Mouse (Mus musculus): ENCODE measurements around the gene Smim22.

Smim22 gene

DNA sequence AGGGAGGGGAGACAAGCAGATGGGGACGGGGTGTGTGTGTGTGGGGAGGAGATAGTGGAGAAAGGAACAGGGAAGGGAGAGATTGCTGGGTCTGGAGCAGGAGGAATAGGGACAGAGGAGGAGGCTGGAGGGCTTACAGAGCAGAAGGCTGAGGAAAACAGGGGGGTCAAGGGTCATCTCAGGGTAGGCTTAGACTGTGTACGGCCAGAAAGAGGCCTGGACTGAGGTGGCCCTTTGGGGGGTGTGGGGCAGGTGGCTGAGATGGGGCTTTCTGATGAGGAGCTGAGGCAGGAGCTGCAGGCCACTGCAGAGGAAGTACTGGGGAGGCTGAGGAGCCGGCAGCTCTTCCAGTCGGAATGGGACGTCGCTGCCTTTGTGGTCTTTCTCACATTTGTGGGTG, 404 bp downstream of the Smim22 start:
- no peak for DNase-seq (ENCODE audit: inconsistent age in 2 of 2, low spot score in 1 of 2)

DNA sequence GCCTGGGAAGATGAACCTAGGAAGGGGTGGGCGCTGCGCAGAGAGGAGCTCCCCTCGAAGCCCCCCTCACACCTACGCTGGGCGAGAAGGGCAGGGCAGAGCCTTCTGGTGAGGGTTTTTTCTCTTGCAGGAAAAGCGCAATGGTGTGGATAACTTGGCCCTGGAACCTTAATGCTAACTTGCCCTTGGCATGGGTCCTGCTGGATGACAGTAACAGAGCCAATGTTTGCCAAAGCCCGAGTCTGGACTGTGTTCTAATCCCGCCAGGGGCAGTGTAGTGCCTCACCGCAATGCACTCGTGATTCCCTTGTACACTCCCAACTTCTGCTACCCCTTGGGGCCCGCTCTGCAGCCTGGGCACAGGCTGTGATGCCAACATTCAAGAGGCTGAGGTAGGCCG, 988 bp downstream of the Smim22 start:
- no peak for DNase-seq (ENCODE audit: inconsistent age in 2 of 2, low spot score in 1 of 2)

DNA sequence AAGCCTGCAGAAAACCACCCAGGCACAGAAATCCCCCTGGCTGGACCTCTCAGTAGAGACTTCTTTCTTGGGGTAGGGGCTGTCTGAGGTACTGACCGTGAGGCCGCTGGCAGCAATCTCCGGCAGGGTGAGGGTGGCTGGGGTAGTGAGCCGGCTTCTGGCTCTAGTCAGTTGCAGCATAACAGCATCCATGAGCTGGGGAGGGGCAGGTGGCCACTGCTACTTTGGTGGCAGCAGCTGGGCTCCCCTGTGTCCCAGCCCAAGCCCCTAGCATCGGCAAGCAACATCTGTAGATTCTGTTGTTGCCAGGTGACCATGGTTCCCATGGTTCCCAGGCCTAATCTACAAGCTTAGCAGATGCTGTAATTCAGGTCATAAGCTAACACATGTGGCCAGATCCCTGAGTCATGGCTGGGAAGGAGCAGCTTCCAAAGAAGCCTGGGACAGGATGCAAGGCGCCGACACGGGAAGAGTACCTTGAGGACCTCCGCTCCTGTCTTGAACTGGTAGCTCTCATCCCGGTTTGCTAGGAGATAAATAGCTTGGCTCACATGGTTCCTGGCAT, 3.4 kb downstream of the Smim22 start:
- DNase-seq (ENCODE audit: inconsistent age in 2 of 2, low spot score in 1 of 2) = no peak

DNA sequence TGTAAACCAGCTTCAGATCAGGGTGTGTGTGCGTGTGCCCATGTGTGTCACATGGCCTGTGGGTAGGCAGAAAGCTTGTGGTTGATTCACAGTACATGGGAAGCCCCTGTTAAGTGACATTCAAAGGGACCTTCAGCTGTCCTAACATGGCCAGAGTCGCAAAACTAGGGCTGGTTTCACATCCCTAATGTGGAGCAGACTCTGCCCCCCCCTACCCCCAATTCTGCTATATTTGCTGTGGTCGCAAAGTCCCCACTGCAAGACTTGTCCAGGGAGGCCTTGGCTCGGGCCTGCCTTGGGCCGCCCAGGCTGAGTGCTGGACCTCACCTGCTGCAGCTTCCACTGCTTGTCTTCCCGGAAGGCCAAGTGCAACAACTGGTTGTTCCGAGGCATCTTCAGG, 4.2 kb downstream of the Smim22 start:
- no peak for DNase-seq (ENCODE audit: inconsistent age in 2 of 2, low spot score in 1 of 2)

DNA sequence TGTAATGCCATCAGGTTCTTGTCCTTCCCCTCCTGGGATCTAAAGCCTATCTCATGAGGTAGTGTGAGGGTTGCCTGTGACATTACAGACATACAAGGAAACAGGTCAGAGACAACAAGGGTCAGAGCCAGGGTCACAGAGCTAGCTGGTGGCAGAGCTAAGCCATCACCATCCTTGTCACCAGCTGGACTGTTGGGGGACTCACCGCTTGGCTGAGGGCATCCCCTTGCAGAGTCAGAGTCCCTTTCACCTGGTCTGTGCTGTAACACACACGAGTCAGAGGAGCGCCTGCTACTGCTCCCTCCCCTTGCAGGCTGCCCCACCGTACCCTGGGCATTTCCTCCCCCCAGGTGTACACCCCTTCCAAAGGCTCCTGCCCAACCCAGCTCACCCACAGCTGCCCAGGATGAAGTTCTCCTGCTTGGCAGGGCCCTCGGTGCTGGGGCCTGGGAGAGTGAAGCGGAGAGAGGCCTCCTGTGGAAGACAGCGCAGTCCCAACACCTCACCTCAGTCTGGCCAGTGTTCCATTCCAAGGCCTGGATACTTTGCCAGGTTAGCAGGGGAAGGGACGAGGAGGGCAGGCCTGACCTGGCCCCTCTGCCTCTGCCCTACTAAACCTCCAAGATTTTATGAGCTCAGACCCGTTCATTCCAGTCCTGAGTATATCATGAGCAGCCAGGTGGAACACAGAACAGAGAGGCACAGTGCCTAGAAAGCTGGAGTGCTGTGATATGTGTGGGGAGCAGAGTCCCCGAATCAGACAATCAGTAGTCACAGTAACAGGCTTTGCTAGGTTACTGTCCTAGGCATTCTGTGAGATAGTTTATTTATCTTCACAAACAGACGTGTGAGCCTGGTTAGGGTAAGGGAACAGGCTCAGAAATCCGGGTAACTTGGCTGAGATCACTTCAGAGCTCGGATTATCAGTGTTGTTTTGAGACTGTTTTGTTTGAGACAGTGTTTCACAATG, 5.2 kb downstream of the Smim22 start:
- DNase-seq (ENCODE audit: inconsistent age in 2 of 2, low spot score in 1 of 2) = peak in 1 of 2 experiments; percentile 38

DNA sequence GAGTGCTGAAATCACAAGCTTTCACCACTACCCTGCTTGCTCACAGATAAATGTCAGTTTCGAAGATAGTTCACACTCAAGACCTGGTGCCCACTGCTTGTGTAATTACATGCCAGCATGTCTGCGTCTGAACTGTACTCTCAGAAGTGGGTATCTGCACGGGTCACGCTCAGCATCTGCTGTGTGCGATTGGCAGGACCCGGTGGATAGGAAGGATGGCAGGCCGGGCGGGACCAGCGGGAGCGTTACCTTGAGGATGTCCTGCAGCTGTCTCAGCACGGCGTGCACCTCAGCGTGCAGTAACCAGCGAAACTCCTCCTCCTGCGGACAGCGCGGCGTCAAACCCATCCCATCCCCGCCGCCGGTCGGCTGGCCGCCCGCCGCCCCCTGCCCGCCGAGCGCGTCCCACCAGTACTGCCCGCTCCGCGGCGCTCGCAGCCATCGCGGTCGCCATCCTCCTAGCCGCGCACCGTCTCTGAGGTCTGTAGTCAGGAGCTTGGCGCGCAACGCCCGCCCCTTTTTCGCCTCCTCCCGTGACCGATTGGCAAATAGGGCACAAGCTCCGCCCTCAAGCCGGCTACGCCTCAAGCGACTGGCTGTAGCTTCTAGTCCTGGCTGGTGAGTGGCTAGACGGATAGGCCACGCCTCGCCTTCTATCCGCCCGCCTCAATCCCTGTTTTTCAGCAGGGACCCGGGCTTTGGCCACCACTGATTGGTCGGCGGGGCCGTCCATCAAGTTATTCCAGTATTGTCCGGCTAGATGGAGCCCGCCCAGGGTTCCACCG, 6.2 kb downstream of the Smim22 start, which contains the start of gene Rogdi:
TSS of gene Rogdi (minus strand) at position 500 of the 785 bp plus-strand sequence.
- peak; percentile 99 for DNase-seq (ENCODE audit: inconsistent age in 2 of 2, low spot score in 1 of 2)

DNA sequence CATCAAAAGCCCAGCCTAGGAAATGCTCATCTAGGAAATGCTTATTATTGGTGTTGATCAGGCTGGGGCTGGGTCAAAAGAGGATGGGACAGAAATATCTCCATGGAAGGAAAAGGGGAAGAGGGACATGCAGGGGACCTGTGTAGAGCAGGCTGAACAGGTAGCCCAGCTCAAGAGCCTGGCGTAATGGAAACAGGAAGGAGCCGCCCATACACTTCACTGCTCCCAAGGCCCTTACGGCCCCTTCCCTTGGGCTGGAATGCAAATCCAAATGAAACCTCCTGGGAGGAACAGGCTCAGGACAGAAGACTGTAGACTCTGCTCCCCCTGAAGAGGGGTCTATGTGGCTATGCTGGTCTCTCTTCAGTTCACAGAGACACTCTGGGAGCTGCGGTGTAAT, 7.5 kb downstream of the Smim22 start:
- no peak for DNase-seq (ENCODE audit: inconsistent age in 2 of 2, low spot score in 1 of 2)

DNA sequence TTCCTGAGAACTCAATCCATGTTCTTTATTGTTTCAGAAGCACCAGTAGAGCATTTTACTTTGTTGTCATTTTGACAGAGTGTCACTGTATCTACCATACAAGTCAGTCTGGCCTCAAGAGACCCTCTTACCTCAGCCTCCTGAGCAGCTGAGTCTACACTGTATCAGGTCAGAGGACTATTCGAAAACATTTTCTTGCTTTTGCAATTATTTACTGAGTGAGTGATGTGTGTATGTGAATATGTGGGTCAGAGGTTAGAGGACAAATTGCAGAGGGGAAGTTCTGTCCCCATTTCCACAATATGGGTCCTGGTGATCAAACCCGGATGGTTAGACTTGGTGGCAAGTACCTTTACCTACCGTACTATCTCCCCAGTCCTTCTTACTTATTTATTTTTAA, 16.9 kb downstream of the Smim22 start:
- DNase-seq (ENCODE audit: inconsistent age in 2 of 2, low spot score in 1 of 2) = no peak

DNA sequence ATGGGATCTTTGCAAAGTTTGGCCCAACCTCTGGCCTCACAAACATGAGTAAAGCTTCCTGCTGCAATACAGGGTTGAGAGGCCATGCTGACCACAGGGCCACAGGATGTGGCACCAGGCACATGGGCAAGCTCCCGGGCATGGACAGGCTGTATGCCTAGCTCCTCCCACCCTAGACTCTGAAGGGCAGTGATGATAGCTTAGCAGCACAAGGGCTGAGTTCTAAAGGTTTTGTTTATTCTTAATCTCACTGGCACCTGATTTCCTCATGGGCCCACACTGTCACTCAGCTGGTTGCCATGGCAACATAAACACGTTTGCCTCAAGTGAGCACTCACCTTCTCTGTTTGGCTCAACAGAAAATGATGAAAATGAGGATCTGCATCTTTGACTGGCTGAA, 22.8 kb downstream of the Smim22 start:
- no peak for DNase-seq (ENCODE audit: inconsistent age in 2 of 2, low spot score in 1 of 2)

DNA sequence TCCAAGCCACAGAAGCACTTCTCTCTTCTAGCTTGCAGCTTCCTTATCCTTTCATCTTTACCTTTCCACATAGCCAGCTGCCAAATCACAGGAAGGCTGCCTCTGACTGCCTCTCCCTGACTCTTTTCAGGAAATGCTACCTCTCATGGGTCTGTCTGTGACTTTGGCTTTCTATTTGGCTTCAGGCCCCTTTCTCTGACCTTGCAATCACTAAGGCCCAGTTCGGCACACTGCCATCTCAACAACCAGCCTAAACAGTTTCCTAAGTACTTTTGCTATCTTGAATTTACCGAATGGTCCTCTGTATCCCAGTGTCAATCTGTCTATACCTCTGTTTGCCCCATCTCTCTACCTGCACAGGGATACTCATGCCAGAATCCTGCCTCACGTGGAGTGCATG, 28.5 kb downstream of the Smim22 start:
- peak; percentile 45 to 63 for DNase-seq (ENCODE audit: inconsistent age in 2 of 2, low spot score in 1 of 2)

DNA sequence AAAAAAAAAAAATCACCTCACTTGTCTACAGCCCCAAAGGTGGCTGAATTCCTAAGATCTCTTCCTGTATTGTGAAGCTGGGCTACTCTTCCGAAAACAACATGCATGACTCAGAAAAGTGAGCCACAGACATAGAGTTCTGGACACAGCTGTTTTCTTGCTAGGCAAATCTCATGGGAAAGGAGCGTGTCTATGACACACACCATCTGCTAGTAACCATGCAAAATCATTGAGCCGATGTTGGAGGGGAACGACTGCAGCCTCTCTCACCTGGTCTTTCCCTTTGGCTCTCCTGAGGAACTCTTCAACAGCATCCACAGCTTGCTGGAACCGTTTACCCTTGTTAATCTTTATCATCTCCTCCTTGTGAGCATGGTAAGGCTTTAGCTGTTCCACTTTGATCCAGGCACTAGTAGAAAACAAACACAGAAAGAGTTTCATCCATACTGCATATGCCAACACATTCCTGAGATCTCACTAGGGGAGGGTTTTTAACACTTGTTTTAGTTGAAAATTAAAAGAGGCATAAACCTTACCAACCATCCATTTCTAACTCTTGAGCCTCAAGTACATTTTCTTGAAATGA, 29.7 kb downstream of the Smim22 start:
- DNase-seq (ENCODE audit: inconsistent age in 2 of 2, low spot score in 1 of 2) = no peak

DNA sequence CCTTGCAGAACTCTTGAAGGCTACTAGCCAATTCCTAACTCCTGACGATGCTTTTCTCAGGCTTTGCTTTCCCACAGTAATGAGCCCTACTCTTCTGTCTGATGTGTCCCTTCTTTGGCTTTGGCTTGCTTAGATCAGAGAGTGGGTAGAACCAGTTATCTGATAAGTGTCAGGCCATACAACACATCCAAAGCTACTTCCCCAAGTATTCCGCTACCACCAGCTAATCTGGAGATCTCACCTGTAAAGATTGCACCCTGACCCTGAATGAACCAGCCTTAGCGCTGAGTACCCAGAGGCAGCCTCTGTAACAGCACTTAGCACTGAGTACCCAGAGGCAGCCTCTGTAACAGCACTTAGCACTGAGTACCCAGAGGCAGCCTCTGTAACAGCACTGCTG, 38.2 kb downstream of the Smim22 start:
- no peak for DNase-seq (ENCODE audit: inconsistent age in 2 of 2, low spot score in 1 of 2)

DNA sequence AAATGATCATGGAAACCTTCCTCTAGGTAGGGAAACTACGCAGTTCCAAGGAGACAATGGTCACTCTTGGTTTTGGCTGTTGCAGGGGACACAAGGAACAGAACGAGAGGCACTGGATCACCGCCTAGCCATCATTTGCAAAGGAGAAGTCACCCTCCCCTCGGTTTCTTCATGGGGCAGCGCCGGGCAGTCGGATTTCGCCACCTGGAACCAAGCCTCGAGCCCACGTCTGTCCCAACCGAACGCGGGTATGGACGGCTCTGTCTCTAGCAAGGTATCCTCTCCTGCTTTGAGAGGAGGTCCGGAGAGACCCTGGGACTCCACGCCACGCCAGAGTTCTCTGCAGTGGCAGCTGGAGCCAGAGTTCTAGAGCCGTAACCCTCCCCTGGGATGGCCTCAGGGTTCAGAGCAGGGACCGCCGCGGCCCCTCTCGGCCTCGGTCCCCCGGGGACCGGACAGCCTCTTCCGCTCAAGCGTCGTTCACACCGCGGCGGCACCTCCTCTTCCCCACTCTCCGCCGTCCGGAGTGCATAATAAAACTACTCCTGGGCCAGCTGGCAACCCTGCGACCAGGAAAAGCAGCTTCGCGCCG, 42.2 kb downstream of the Smim22 start:
- no peak for DNase-seq (ENCODE audit: inconsistent age in 2 of 2, low spot score in 1 of 2)

DNA sequence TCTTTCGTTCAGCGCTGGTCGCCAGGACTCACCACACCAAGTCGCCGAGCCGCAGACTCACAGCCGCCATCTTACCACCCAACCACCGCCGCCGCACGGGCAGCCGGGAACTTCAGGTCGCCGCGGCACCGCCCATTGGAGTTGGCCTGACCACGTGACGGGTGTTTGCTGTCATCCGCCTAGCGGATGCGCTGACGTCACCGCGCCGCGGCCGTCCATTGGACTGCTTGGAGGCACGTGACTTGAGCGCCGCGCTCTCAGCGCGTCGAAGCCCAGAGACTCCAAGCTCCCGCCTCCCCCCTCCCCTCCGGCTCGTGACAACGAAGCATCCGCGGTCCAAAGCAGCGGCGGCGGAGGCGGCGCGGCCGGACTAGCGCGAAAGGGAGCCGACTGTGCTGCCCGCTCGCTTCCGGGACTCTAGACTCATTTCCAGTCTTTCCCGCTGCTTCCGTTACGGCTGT, 42.7 kb downstream of the Smim22 start, which contains the start of the genes Glyr1 and Ubn1:
TSS of gene Glyr1 (minus strand) at position 90 of the 461 bp plus-strand sequence.
TSS of gene Ubn1 (plus strand) at position 284 of the 461 bp plus-strand sequence.
- peak; percentile 99 to 100 for DNase-seq (ENCODE audit: inconsistent age in 2 of 2, low spot score in 1 of 2)

DNA sequence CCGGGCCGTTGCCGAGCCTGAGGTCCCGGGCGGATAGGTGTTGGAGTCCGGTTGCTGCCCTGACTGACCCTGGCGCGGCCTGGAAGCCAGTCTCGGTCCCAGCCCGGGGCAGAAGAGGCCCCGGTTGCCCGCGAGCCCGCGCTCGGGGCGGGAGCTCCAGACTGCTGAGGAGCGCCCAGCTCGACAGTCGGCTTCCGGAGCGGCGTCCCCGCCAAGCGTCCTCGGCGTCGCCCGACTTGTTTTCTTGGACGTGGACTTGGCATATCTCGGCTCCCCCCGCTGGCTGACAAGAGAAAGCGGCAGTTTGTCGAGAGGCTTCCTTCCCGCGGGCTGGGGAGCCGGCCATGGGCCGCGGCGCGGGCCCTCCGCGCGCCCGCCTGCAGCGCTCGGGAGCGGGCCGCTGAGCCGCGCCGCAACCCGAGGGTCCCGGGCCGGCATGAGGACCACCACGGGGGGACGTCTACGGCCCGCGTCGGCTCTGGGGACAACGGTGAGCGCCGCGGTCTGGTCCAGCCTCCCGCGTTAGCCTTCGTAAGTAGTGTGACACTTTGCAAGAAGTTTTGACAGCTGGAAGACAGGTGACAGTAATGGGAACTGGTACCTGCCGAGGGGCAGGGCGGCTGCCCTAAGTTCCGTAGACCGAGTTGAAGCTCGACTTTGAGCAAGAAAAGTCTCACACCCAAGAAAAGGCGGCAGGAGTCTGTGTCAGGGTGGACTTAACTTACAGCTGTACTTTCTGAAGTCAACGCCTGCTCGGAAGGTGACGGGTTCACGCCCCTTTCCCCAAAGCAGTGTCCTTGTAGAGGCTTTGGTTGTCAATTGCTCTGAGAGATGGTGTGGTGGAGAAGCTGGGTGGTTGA, 43.4 kb downstream of the Smim22 start:
- DNase-seq (ENCODE audit: inconsistent age in 2 of 2, low spot score in 1 of 2) = peak in 1 of 2 experiments; percentile 85
